Mouse (Mus musculus) liver, adult 2 months (tissue): ENCODE measurements around the gene Palld. TPM values are rescaled to one million over a fixed set of nuclear protein-coding genes. Genes with fewer than 3 reads are reported as not detected.

Source experiments
- DNase-seq: peaks from one replicate; pipeline ENCODE4 v3.0.0-alpha.2; 2011; ENCODE audit warnings: low read depth, low spot score; ENCODE audit errors: extremely low read depth
- H3K27ac ChIP-seq: fragments of 200-500 bp; replicated peaks from 2 replicates; pipeline ENCODE4 v1.5.1; 2012; ENCODE audit warnings: low read depth, mild to moderate bottlenecking, control low read depth, inconsistent platforms, low read length; ENCODE audit not compliant: insufficient read depth
- H3K27me3 ChIP-seq: fragments of 200-500 bp; 2 replicates; pipeline ENCODE4 v1.6.1; 2012; ENCODE audit warnings: mild to moderate bottlenecking, moderate library complexity, low read length, inconsistent platforms; ENCODE audit not compliant: control insufficient read depth, insufficient read depth
- H3K36me3 ChIP-seq: fragments of 200-500 bp; 2 replicates; pipeline ENCODE4 v1.6.1; 2012; ENCODE audit warnings: low read length, inconsistent platforms; ENCODE audit not compliant: control insufficient read depth, insufficient read depth
- H3K4me1 ChIP-seq: fragments of 200-500 bp; 2 replicates; pipeline ENCODE4 v1.6.1; 2011; ENCODE audit warnings: low read length; ENCODE audit not compliant: control insufficient read depth, insufficient read depth
- H3K4me3 ChIP-seq: fragments of 200-500 bp; 2 replicates; pipeline ENCODE4 v1.5.1; 2011; ENCODE audit warnings: low read depth, mild to moderate bottlenecking, control low read depth, low read length, moderate library complexity; ENCODE audit not compliant: insufficient read depth
- H3K79me2 ChIP-seq: fragments of 200-500 bp; 2 replicates; pipeline ENCODE4 v1.6.1; 2012; ENCODE audit warnings: inconsistent platforms, mild to moderate bottlenecking, low read length, moderate library complexity; ENCODE audit not compliant: control insufficient read depth, insufficient read depth
- H3K9ac ChIP-seq: fragments of 200-500 bp; 2 replicates; pipeline ENCODE4 v1.6.1; 2012; ENCODE audit warnings: low read depth, mild to moderate bottlenecking, control low read depth, inconsistent platforms, low read length
- CTCF ChIP-seq: fragments of 200-500 bp; IDR thresholded peaks from 2 replicates; pipeline ENCODE4 v1.5.1; 2011; ENCODE audit warnings: low read depth, low read length, control low read depth
- POLR2A ChIP-seq: fragments of 200-500 bp; IDR thresholded peaks from 2 replicates; pipeline ENCODE4 v1.6.1; 2011; ENCODE audit warnings: low read length, control low read depth; ENCODE audit not compliant: insufficient read depth; ENCODE audit errors: extremely low read depth
- WGBS: fragments of 180-500 bp; shearing (Covaris S2); methylation state at CpG from one replicate; pipeline ENCODE4 v1.1.7; 2018; 5-methylcytosine and 5-hydroxymethylcytosine counted together
- polyA plus RNA-seq: library from polyadenylated mRNA; depleted of rRNA; stranded (reverse); fragments of >200 nt; gene quantifications from 2 replicates; pipeline ENCODE4 v1.2.3, GENCODE M21; 2012
- total RNA-seq: library from RNA; depleted of rRNA; stranded (reverse); fragments of >200 nt; gene quantifications from 2 replicates; pipeline ENCODE4 v1.2.3, GENCODE M21; 2014

Gene Palld
- total and polyA plus RNA-seq, 2 experiments = 10.1 to 17.8 TPM

DNA sequence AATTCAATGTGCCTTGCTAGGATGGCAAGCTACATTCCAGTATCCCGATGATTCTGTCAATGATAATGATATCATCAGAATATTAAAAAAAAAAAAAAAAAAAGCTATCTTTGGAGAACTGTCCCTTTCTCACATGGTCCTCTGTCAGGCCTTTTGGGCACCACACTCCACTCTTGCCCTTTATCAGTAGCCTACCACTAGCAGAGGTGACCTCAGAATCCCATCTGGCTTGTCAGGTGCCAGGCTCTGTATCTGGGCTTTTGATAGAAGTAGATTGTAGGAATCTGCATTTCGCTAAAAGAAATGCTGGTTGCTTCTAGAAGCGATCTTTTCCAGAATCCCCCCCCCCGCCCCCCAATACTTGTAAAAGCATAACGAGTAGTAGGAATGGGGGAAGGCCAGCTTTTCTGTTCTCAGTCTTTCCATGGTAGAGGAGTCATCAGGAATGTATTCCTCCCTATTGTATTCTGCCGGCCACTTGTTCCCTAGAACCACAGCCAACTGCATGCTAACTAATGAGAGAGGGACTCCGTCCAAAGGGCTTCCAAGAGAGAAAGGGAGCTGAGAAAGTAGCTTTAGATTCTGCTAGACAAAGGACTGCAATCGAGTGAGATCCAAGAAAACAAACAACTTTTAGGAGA is 143.7 kb downstream of the Palld start:
- H3K4me3 ChIP-seq = no peak overlapping the region
- H3K79me2 ChIP-seq = no peaks in the 10 kb centered on the region
- H3K4me1 ChIP-seq = peaks cover 2% of the 10 kb centered on the region; the same call in 1 of the 2 replicates
- no peak overlapping the region for H3K27ac ChIP-seq
- DNase-seq = no peak
- peaks cover 8% of the 10 kb centered on the region; the same call in 1 of the 2 replicates for H3K27me3 ChIP-seq
- no peaks in the 10 kb centered on the region for H3K36me3 ChIP-seq
- TF ChIP-seq CTCF = no peak
- H3K9ac ChIP-seq = no peak overlapping the region
- WGBS = 51% methylated on average over 8 of the region's 8 CpGs

DNA sequence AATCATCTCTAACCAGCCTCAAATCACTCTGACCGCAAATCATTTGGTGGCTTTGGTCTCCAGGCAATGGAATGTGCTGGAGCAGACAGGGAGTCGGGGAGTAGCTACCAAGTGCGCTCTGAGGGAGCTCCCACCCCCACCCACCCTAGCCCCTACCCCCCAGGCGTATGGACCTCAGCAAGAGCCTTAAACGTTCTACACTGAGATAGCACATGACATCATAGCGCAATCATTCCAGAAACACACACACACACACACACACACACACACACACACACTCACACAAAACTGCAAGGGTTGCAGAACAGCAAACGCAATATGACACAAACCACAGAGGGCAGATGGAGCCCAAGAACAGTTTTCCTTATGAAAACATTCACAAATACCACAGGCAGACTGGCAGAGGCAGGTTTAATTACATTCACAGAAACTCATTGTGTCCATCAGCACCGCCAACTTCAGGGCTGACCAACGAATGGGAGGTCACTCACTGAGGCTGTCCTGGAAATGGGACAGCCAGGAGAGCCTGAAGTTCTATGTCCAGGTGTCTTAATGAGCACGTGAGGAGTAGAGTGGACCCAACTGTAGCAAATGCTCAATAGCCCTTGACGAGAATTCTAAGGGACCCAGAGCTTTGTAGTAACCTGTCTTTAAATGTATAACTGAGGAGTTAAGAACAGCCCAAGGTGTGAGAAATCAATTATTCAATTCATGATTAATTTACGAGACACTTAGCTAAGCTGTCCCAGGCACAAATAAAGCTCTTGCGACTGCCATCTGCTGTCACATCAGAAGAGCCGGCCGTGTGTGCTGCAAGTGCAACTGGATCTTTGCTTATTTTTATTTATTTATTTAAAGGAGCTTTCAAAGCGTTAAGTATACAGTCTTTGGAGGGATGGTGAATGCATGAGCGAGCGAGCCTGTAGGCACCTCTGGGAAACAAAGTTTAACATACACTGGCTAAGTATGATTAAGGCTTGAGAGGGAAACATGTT is 145.2 kb downstream of the Palld start:
- H3K79me2 ChIP-seq = no peaks in the 10 kb centered on the region
- peaks cover 8% of the 10 kb centered on the region; the same call in 1 of the 2 replicates for H3K27me3 ChIP-seq
- WGBS = 66% methylated on average over 18 of the region's 18 CpGs
- peaks cover 3% of the 10 kb centered on the region; the same call in 1 of the 2 replicates for H3K4me1 ChIP-seq
- DNase-seq = no peak
- TF ChIP-seq POLR2A = no peak
- TF ChIP-seq CTCF = no peak
- no peak overlapping the region for H3K27ac ChIP-seq
- H3K36me3 ChIP-seq = no peaks in the 10 kb centered on the region
- no peak overlapping the region for H3K9ac ChIP-seq
- no peak overlapping the region for H3K4me3 ChIP-seq

DNA sequence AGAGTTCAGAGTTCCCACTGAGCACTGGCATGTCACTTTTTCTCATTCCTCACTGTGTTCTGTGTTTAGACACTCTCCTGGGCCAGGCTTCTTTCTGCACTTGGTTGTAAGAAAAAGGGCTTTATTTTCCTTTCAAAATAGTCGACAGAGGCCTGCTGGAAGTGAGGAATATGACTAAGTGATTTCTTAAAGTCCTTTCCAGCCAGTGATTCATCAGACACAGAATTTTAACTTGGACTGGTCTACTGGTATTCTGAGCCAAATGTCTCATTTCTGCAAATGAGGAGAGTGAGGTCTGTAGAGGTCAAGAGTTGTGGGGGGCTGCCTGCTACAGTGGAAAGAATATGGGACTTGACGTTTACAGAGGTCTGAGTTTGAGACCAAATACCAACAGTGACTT is 147.3 kb downstream of the Palld start:
- no peak overlapping the region for H3K27ac ChIP-seq
- 60% methylated on average over 2 of the region's 2 CpGs for WGBS
- H3K79me2 ChIP-seq = no peaks in the 10 kb centered on the region
- H3K9ac ChIP-seq = no peak overlapping the region
- peaks cover 4% of the 10 kb centered on the region; the same call in 1 of the 2 replicates for H3K4me1 ChIP-seq
- no peak overlapping the region for H3K4me3 ChIP-seq
- peaks cover 8% of the 10 kb centered on the region; the same call in 1 of the 2 replicates for H3K27me3 ChIP-seq
- TF ChIP-seq POLR2A (no peak), CTCF (no peak)
- no peak for DNase-seq
- H3K36me3 ChIP-seq = no peaks in the 10 kb centered on the region

DNA sequence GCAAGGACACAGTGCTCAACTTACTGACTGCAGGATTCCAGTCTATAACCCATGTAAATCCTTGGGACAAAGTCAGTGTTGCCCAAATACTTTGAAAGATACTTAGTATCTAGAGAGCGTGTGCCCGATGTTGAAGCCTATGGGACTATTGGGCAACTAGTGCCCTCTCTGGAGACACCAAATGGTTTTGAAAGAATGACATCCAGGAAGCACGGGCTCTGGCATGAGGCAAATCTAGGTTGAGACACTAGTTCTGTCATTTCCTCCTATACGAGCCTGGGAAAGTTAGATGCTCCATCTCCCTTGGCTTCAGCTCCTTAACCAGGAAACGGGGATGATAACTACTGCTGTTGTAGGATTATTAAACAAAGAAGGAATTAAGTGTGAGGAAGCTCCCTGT is 155.4 kb downstream of the Palld start:
- DNase-seq = no peak
- no peaks in the 10 kb centered on the region for H3K27me3 ChIP-seq
- H3K9ac ChIP-seq = no peak overlapping the region
- WGBS = 82% methylated on average over 5 of the region's 5 CpGs
- no peaks in the 10 kb centered on the region for H3K36me3 ChIP-seq
- H3K4me1 ChIP-seq = no peaks in the 10 kb centered on the region; the same call in 1 of the 2 replicates
- H3K4me3 ChIP-seq = no peak overlapping the region
- TF ChIP-seq POLR2A = no peak
- no peak for TF ChIP-seq CTCF
- no peak overlapping the region for H3K27ac ChIP-seq
- H3K79me2 ChIP-seq = no peaks in the 10 kb centered on the region

DNA sequence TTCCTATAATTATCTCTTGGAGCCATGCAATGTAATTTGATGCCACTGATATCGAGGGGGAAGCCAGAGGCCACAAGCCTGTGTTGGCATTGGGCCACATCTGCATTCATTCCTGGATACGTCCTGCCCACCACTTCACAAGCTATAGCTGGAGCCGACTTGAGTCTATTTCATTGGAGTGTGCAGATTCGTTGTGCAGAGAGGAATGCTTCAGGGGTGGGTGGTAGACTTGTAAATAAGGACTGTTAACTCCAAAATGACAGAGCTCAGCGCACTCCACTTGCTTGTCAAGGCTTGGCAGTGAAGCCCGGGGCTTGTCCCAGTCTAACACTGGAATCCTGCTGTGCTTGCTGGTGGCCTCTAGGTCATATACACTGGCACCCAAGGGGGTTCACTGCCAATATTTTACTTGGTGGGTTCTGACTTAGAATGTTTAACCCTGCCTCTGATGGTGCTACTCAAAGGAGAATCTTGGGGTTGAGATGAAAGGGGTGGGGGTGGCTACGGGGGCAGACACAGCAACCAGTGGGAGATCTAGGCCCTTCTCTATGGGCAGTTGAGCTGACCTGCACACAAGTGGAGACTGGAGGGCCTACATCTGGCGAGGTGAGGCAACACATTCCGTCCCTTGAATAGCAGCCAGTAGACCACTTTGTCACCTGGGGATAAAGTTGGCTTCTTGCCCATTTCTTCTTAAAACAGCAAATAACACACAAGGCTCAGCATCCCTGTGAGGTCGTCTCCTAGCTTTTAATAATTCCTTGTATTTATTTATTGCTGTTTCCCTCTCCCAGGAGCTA is 157.1 kb downstream of the Palld start:
- no peak for DNase-seq
- no peak overlapping the region for H3K9ac ChIP-seq
- 68% methylated on average over 10 of the region's 10 CpGs for WGBS
- H3K4me1 ChIP-seq = no peaks in the 10 kb centered on the region; the same call in 1 of the 2 replicates
- no peaks in the 10 kb centered on the region for H3K36me3 ChIP-seq
- no peak for TF ChIP-seq POLR2A
- TF ChIP-seq CTCF = no peak
- no peaks in the 10 kb centered on the region for H3K27me3 ChIP-seq
- H3K4me3 ChIP-seq = no peak overlapping the region
- no peaks in the 10 kb centered on the region for H3K79me2 ChIP-seq
- H3K27ac ChIP-seq = no peak overlapping the region
